Mouse (Mus musculus) hindbrain, embryonic 15.5 days (tissue): ENCODE data around the gene Slc22a1. TPM values are rescaled to one million over a fixed set of nuclear protein-coding genes. Genes with fewer than 3 reads are reported as not detected.
"Not testable (repeated sequence)": the region's sequence is repeated elsewhere in the genome, so short reads cannot be mapped to it uniquely, and the experiment has no call there.

ENCODE experiments used
- ATAC-seq: fragments of 200-750 bp; cut with Nextera tagmentation; 2 replicates; pipeline ENCODE4 v1.8.0; 2017; ENCODE audit warnings: low read depth, moderate number of reproducible peaks, moderate TSS enrichment; ENCODE audit not compliant: low FRiP score
- H3K27ac ChIP-seq: fragments of 300-500 bp; sonication (generic); replicated peaks from 2 replicates; pipeline ENCODE4 v1.5.1; 2015; ENCODE audit warnings: mild to moderate bottlenecking, inconsistent platforms
- H3K27me3 ChIP-seq: fragments of 300-500 bp; sonication (generic); 2 replicates; pipeline ENCODE4 v1.6.1; 2015; ENCODE audit warnings: control low read depth, inconsistent platforms
- H3K36me3 ChIP-seq: fragments of 300-500 bp; sonication (generic); 2 replicates; pipeline ENCODE4 v1.6.1; 2015; ENCODE audit warnings: control low read depth, inconsistent platforms
- H3K4me1 ChIP-seq: fragments of 300-500 bp; sonication (generic); replicated peaks from 2 replicates; pipeline ENCODE4 v1.6.1; 2015; ENCODE audit warnings: control low read depth, inconsistent platforms
- H3K4me2 ChIP-seq: fragments of 300-500 bp; sonication (generic); 2 replicates; pipeline ENCODE4 v1.6.1; 2015; ENCODE audit warnings: moderate library complexity, mild to moderate bottlenecking, inconsistent platforms
- H3K4me3 ChIP-seq: fragments of 300-500 bp; sonication (generic); 2 replicates; pipeline ENCODE4 v1.5.1; 2015; ENCODE audit warnings: mild to moderate bottlenecking, inconsistent platforms
- H3K9ac ChIP-seq: fragments of 300-500 bp; sonication (generic); 2 replicates; pipeline ENCODE4 v1.6.1; 2015; ENCODE audit warnings: inconsistent platforms
- H3K9me3 ChIP-seq: fragments of 300-500 bp; sonication (generic); 2 replicates; pipeline ENCODE4 v1.6.1; 2016; ENCODE audit warnings: control low read depth, inconsistent platforms
- WGBS: fragments of 180-500 bp; shearing (Covaris S2); methylation state at CpG from one replicate; pipeline ENCODE4 v1.1.7; 2015; 5-methylcytosine and 5-hydroxymethylcytosine counted together
- polyA plus RNA-seq: library from polyadenylated mRNA; unstranded; fragments of >200 nt; fragmentation: Nextera tagmentation; extraction: Ambion mirVana; gene quantifications from 2 replicates; pipeline ENCODE4 v1.2.1, GENCODE M21; 2015

The Slc22a1 gene
- polyA plus RNA-seq, 1 experiment from 2014 or later, result not detected

DNA sequence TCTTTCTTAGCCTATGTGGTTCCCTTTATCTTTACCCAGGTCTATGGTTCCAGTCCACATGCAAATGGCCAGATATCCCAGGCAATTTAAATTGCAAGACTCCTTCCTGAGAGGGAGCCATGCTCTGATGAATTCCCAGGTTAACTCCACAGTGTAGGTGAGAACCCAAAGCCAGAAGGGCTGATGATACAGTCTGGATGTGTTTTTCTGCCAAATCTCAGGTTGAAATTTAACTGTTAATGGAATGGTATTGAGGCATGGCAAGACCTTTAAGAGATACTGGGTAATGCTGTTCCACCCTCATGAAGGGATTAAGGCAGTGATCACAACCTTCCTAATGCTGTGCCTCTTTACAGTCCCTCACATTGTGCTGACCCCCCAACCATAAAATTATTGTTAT lies 2.6 kb upstream of the Slc22a1 start:
- Histone ChIP-seq H3K36me3 (0 out of 2 replicates have a peak, but pooled peaks cover 6% of the 10 kb centered on the region), H3K27ac (no peak overlapping the region)
- no peak for ATAC-seq

DNA sequence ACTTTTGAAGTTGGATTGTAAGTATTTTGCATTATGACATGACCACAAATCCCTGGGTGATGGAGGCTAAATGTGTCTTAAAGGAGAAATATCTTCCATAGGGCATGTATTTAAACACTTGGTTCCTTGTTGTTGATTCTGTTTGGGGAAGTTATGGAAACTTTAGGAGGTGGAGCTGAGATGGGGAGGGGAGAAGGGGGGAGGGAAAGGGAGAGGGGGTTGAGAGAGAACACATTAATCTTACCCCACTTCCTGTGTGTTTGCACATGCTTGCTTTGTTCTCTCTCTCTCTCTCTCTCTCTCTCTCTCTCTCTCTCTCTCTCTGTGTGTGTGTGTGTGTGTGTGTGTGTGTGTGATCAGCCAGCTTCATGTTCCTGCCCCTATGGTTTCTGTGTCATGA lies 1.5 kb upstream of the Slc22a1 start:
- H3K4me1 ChIP-seq, result no peaks in the 10 kb centered on the region
- no peak overlapping the region for H3K4me2 ChIP-seq
- no peak overlapping the region for H3K27ac ChIP-seq
- no peaks in the 10 kb centered on the region for H3K27me3 ChIP-seq
- H3K9me3 ChIP-seq, result no peaks in the 10 kb centered on the region
- ATAC-seq, result no peak
- H3K9ac ChIP-seq, result no peak overlapping the region
- no peaks in the 10 kb centered on the region for H3K36me3 ChIP-seq
- no peak overlapping the region for H3K4me3 ChIP-seq

More for the DNA sequence above, 2.6 kb upstream of the Slc22a1 start:
- no peaks in the 10 kb centered on the region for H3K9me3 ChIP-seq
- no peaks in the 10 kb centered on the region for H3K27me3 ChIP-seq
- H3K9ac ChIP-seq, result no peak overlapping the region
- no peaks in the 10 kb centered on the region for H3K4me1 ChIP-seq
- H3K4me2 ChIP-seq, result no peak overlapping the region
- H3K4me3 ChIP-seq, result no peak overlapping the region

DNA sequence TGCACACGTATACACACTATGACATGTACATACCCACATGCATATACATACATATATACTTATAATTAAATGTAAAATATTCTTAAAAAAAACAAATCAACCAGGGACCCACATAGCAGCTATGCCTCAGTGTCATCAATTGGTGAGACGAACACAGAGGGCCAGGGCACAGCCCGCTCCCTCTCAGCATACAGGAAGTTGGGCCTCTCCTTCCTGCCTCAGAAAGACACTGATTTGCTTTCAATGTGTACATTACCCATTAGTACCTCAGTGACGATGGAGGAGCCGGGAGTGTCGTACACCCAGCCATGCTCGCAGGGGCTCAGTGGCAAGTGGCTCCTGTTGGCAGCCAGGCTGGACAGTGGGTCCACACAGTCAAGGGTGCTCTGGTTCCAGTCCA lies 649 bp downstream of the Slc22a1 start:
- H3K9ac ChIP-seq, H3K36me3 ChIP-seq, H3K4me2 ChIP-seq, ATAC-seq, H3K9me3 ChIP-seq, H3K4me1 ChIP-seq, H3K27me3 ChIP-seq, H3K4me3 ChIP-seq, H3K27ac ChIP-seq: not testable (repeated sequence)
- 97% methylated on average over 7 of the region's 7 CpGs for WGBS

DNA sequence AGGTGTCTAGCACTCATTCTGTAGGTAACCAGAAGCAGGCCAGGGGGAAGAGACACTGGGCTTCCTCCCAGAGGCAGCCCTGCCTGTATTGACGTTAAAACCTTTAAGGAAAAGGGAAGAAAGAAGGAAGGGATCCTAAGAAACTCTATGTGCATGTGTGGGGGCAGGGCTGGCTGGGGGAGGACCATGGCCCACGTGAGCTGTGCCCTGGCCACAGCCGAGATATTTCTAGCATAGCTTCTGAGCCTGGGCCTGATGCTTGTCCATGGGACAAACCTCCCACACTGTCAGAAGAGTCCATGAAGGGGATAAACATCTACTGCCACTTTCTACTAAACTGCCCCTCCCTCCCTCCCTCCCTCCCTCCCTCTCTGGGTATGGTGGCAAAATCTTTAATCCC lies 1.8 kb downstream of the Slc22a1 start:
- Histone ChIP-seq H3K27ac (no peak overlapping the region), H3K9me3 (no peaks in the 10 kb centered on the region), H3K27me3 (no peaks in the 10 kb centered on the region), H3K36me3 (no peaks in the 10 kb centered on the region), H3K4me1 (no peaks in the 10 kb centered on the region), H3K4me3 (no peak overlapping the region), H3K4me2 (no peak overlapping the region), H3K9ac (no peak overlapping the region)
- no peak for ATAC-seq
- WGBS, result 75% methylated on average over 3 of the region's 3 CpGs

DNA sequence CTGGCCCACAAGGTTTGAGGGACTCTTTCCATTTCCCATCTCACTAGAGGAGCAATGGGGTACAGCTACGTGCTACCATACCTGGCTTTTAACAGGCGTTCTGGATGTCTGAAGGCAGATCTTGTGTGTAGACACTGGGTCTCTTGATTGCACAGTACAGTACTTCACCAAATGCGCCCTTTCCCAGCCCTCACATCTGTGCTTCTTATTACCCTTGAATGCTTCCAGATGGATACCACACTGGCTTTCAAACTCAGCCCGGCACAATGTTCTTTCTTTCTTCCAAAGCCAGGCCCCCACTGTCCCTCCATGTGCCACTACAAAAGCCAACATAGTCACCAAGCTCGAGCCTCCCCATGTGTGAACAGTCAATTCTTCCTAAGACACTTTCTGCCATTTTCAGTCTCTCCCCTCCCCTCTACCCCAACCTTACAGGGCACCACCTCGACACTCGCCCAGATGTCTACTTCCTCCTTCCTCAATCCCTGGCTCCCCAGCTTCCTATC lies 3.3 kb downstream of the Slc22a1 start:
- H3K27me3 ChIP-seq, result no peaks in the 10 kb centered on the region
- H3K4me2 ChIP-seq, result no peak overlapping the region
- H3K36me3 ChIP-seq, result no peaks in the 10 kb centered on the region
- no peak for ATAC-seq
- H3K9me3 ChIP-seq, result no peaks in the 10 kb centered on the region
- no peak overlapping the region for H3K9ac ChIP-seq
- no peaks in the 10 kb centered on the region for H3K4me1 ChIP-seq
- 84% methylated on average over 7 of the region's 7 CpGs for WGBS
- H3K4me3 ChIP-seq, result no peak overlapping the region
- no peak overlapping the region for H3K27ac ChIP-seq

DNA sequence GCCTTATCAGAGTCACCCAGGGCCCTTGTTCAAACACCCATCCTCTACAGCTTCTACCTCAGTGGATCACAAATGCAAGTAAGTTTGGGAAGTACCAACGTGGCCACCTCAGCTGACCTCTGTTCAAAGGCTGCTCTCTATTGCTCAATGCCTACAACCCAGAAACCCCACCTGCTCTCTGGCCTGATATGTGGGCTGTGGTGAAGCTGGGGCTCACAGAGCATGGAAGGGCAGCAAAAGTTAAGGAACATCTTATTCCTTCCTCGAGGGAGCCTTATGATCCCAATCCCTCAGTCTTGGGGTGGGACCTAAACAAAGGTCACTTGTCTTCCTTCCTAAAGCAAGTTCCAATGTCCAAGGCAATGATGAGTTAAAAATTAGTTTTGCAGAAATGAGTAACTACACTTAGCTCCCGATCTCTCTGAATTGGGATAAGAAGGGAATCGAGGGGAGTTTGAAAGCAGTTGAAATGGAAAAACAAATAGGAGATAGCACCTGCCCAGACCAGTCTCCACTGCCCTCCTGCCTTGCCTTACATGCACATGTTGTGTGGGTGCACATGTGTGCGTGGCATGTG lies 4.5 kb downstream of the Slc22a1 start:
- 87% methylated on average over 5 of the region's 5 CpGs for WGBS
- no peak overlapping the region for H3K4me3 ChIP-seq
- H3K27ac ChIP-seq, result no peak overlapping the region

DNA sequence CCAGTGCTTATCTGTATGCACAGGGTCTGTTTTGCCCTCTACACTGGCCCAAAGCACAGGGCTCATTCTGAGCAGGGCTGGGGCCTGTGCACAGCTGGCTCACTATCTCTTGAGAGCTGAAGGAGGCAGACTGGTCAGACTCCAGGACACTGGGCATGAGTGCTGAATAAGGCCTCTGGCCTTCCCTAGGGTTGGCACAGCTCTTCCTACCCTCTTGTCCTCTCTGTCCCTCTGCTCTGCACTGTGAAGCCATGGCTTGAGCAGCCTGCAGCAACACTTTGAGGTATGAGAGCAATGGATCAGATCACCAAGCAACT lies 6.3 kb downstream of the Slc22a1 start:
- Histone ChIP-seq H3K4me2 (no peak overlapping the region), H3K36me3 (no peaks in the 10 kb centered on the region), H3K27ac (no peak overlapping the region), H3K9ac (no peak overlapping the region), H3K27me3 (no peaks in the 10 kb centered on the region), H3K4me3 (no peak overlapping the region), H3K9me3 (no peaks in the 10 kb centered on the region), H3K4me1 (no peaks in the 10 kb centered on the region)
- no peak for ATAC-seq

More for the DNA sequence above, 4.5 kb downstream of the Slc22a1 start:
- Histone ChIP-seq H3K9ac (no peak overlapping the region), H3K4me1 (no peaks in the 10 kb centered on the region), H3K36me3 (no peaks in the 10 kb centered on the region), H3K9me3 (no peaks in the 10 kb centered on the region), H3K4me2 (no peak overlapping the region), H3K27me3 (no peaks in the 10 kb centered on the region)
- no peak for ATAC-seq

DNA sequence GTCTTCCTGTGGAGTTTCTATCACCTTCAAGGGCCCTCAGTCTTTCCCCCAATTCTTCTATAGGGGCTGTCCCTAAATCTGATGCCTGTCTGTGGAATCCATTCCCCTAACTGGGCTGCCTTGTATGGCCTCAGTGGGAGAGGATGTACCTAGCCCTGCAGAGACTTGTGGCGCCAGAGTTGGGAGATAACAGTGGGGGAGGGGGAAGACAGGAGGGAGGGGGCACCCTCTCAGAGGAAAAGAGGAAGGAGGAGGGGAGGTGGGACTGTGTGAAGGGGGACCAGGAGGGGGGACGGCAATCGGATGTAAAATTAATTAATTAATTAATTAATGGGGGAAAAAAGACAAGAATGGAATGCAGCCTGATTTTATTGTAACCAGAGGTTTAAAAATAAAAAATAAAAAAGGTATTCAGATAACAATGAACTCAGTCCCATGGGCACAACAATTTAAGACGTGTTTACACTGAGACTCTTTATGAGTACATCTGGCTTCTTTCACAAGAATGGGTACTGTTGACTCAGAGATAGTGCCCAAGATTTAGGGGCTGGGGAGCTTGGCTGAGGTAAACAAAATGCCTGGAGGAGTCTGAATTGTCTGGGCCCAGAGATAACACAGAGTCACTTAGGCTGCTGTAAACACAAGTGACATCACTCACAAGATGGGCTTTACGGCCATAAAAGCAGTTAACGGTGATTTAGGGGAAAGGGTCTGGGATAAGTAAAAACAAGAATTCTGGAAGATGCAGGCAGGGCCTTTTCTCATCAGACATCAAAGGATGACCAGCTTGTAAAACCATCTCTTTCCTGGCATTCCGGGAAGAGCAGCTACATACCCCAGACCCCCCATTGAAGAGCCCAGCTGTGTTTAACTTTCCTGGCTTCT lies 6.9 kb downstream of the Slc22a1 start:
- Histone ChIP-seq H3K27ac (no peak overlapping the region), H3K36me3 (no peaks in the 10 kb centered on the region), H3K9me3 (no peaks in the 10 kb centered on the region), H3K27me3 (no peaks in the 10 kb centered on the region), H3K9ac (no peak overlapping the region), H3K4me2 (no peak overlapping the region), H3K4me1 (no peaks in the 10 kb centered on the region), H3K4me3 (no peak overlapping the region)
- 57% methylated on average over 7 of the region's 7 CpGs for WGBS
- no peak for ATAC-seq

DNA sequence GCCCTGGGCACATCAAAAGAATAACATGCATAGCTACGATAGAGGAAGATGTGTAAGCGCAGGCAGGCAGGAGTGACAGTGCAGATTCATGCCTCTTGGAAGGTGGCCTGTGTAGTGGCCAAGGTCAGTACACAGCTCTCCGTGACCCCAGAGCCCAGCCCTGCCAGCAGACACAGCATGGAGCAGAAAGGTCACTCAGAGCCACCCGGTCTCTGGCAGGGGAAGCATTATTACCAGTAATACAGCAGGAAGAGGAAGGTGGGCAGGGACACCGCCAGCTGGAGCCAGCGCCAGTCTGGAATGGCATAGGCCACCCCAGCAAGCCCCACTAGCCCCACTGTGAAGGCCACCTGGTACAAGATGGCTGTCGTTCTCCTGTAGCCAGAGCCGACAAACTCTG lies 11.5 kb downstream of the Slc22a1 start:
- Histone ChIP-seq H3K9me3 (no peaks in the 10 kb centered on the region), H3K36me3 (no peaks in the 10 kb centered on the region), H3K4me2 (no peak overlapping the region), H3K4me3 (no peak overlapping the region), H3K9ac (no peak overlapping the region), H3K4me1 (no peaks in the 10 kb centered on the region), H3K27ac (no peak overlapping the region), H3K27me3 (no peaks in the 10 kb centered on the region)
- 78% methylated on average over 8 of the region's 8 CpGs for WGBS
- ATAC-seq, result no peak; the same call in 1 of the 2 replicates

DNA sequence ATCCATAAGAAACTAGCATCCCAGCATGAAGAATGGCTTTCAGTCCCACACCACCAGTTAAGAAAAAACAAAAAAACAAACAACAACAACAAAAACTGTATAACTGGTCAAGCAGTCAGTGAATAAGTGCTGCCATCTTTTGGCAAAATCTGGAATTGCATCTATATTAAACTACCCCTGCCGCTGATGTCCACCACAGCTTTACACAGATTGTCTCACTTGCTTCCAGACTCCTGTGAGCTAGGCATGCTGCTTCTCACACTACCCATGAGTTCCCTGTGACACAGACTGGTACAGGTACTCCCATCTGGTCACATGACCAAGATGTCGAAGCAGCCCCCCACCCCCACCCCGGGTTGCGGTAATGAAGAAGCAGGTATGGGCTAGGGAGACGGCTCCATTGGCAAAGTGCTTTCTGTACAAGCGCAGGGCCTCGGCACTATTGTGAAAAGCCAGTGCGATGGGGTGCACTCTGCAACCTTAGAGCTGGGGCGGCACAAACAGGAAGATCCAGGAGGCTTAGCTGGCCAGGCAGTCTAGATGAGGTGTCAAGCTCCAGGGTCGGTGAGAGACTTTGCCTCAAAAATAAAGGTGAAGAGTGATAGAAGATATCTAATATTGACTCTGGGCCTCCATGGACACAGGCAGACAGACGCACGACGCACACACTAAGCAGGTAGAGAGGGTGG lies 14.9 kb downstream of the Slc22a1 start:
- Histone ChIP-seq H3K27me3 (no peaks in the 10 kb centered on the region), H3K9ac (no peak overlapping the region), H3K4me1 (no peaks in the 10 kb centered on the region), H3K36me3 (no peaks in the 10 kb centered on the region), H3K9me3 (no peaks in the 10 kb centered on the region), H3K4me3 (no peak overlapping the region), H3K27ac (no peak overlapping the region), H3K4me2 (no peak overlapping the region)
- ATAC-seq, result no peak; the same call in 1 of the 2 replicates
- 75% methylated on average over 13 of the region's 13 CpGs for WGBS

DNA sequence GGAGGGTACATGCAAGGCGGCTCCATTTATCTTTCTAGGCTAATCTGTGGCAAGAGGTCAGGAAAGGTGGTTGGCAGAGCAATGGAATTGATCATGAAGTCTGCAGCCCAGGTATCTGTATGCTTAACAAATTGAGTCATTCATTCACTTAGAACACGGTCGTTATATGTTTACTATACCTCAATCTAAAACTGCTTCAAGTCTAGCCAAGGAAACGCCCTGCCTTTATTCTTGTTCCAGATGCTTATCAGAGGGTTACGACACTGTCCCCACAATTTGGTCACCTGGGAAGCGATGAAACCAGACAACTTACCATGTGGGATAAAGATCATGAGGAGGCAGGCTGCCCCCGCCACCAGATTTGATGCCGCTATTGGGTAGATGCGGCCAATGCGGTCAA lies 16.4 kb downstream of the Slc22a1 start:
- ATAC-seq, result no peak
- no peaks in the 10 kb centered on the region for H3K9me3 ChIP-seq
- no peak overlapping the region for H3K4me2 ChIP-seq
- no peak overlapping the region for H3K4me3 ChIP-seq
- 91% methylated on average over 10 of the region's 10 CpGs for WGBS
- H3K4me1 ChIP-seq, result no peaks in the 10 kb centered on the region
- H3K36me3 ChIP-seq, result no peaks in the 10 kb centered on the region
- H3K27me3 ChIP-seq, result no peaks in the 10 kb centered on the region
- no peak overlapping the region for H3K9ac ChIP-seq
- no peak overlapping the region for H3K27ac ChIP-seq

DNA sequence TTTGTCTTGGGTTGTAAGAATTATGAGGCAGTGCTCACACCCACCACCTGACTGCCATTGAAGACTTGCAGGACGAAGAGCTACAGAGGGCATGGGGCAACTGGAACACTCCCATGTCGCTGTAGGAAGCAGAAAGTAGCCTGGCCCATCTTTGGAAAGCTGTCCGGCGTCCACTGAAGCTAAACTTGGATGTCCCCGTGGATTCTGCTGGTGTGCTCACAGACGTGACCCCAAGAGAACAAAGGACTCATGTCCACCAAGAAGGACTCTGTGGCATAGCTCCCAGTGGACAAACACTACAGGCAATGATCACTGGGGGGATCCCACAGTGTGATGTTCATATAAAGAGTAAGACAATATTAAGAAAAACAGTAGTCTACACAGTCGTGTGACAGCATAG lies 16.8 kb downstream of the Slc22a1 start:
- WGBS, result 86% methylated on average over 7 of the region's 7 CpGs
- H3K36me3 ChIP-seq, result no peaks in the 10 kb centered on the region
- H3K4me1 ChIP-seq, result no peaks in the 10 kb centered on the region
- no peak overlapping the region for H3K4me3 ChIP-seq
- H3K27ac ChIP-seq, result no peak overlapping the region
- H3K27me3 ChIP-seq, result no peaks in the 10 kb centered on the region
- H3K4me2 ChIP-seq, result no peak overlapping the region
- no peak for ATAC-seq
- H3K9ac ChIP-seq, result no peak overlapping the region
- H3K9me3 ChIP-seq, result no peaks in the 10 kb centered on the region
